Mouse (Mus musculus) lung, postnatal 14 days (tissue): ENCODE results near the gene Tbc1d19.

Experiments used
- DNase-seq: peaks from one replicate; pipeline ENCODE4 v3.0.0; 2021

The Tbc1d19 gene

GRCm38 (mm10) chr5:53920416-53920815 is 111.0 kb downstream of the Tbc1d19 start:
- DNase-seq = no peak

- DNase-seq = no peak
Observed at GRCm38 (mm10) chr5:53922149-53922904, 112.9 kb downstream of the Tbc1d19 start.

DNA sequence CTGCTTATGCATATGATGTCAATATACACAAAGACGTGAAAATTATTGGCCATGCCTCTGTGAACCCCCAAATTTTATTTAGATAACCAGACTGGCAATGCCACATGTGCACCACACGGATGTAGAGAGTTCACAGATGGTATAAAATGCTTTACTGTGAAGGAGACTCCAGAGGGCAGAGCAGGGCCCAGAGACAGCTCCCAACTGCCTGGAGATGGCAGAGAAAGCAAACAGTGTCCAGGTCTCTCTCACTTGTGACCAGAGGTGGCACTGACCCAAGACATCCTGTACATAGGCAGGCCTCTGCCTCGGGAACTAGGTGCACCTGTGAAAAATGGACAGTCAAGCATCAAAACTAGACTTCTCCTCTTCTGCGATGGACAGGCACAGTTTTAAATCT is 114.6 kb downstream of the Tbc1d19 start:
- no peak for DNase-seq

- DNase-seq = no peak
Observed at GRCm38 (mm10) chr5:53926301-53926855, 117.0 kb downstream of the Tbc1d19 start.

- no peak for DNase-seq
Observed at GRCm38 (mm10) chr5:53927886-53928285, 118.5 kb downstream of the Tbc1d19 start.

- DNase-seq = no peak
Observed at GRCm38 (mm10) chr5:53928537-53928936, 119.1 kb downstream of the Tbc1d19 start.

- DNase-seq = peak; percentile 40
Observed at GRCm38 (mm10) chr5:53929205-53929614, 119.8 kb downstream of the Tbc1d19 start.

- peak; percentile 22 for DNase-seq
Observed at GRCm38 (mm10) chr5:53929814-53930213, 120.4 kb downstream of the Tbc1d19 start.

DNA sequence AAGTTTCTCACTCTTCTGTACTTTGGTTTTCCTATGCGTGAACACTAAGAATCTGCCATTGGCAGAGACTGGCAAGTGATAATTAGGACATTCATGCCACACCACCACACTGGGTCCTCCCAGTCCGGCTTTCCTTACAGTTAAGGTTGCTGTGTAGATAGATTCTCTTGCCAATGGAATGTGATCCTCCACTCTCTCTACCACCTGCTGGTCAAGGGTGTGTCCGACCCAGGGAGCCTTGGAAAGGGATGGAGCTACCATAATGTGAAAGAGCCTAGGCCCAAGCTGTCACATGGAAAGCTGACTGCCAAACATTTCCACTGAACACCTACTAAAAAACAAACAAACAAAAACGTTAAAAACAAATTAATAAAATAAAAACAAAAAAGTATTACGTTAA is 121.6 kb downstream of the Tbc1d19 start:
- no peak for DNase-seq

DNA sequence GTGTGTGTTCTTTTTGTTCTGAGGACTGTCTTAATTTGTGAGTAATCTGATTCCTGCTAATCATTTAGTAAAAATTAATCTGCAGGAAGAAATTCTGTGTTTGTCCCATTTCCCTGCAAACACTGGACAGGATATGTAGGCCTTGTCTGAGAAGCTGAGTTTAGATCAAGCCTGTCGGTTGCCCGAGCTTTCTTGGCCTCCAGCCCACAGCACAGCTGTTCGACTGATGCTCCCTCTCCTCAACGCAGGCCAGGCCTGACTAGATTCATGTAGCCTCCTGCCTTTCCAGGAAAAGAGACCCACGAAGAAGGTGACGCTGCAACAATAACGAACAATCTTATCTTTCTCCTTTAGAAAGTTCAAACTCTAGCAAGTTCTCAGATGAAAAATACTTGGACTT is 124.2 kb downstream of the Tbc1d19 start:
- DNase-seq = peak; percentile 86

DNA sequence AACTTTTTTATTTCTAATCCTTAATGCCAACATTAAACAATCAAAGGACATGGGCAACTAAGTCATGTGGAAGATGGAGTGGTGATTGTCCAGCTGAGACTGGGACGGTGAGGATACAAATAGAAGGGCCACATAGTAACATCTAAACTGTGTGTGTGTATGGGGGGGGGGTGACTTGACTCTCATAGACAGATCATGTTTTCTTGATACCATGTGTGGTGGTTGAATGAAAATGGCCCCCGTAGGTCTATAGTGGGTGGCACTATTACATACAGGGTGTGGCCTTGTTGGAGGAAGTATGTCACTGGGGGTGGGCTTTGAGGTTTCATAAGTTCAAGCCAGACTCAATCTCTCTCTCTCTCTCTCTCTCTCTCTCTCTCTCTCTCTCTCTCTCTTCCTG is 124.6 kb downstream of the Tbc1d19 start:
- no peak for DNase-seq

DNA sequence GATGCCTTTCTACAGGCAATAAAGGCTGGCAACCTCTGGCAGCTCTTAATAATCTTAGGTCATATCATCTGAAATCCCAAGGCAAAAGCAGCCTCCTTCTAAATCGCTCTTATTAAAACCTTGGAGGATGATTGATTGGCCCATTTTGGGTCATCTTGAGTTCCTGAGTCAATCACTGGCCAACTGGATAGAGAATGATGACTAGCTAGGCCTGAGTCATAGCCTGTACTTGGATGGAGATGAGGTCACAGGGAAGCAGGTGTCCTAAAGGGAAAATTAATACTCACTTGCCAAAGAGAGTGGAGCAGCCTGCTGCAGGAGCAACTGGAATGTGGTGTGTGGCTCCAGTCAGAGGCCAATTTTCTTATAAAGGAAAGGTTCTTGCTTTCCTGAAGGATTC is 125.4 kb downstream of the Tbc1d19 start:
- no peak for DNase-seq

GRCm38 (mm10) chr5:53937187-53937586 is 127.8 kb downstream of the Tbc1d19 start:
- peak; percentile 55 for DNase-seq

DNA sequence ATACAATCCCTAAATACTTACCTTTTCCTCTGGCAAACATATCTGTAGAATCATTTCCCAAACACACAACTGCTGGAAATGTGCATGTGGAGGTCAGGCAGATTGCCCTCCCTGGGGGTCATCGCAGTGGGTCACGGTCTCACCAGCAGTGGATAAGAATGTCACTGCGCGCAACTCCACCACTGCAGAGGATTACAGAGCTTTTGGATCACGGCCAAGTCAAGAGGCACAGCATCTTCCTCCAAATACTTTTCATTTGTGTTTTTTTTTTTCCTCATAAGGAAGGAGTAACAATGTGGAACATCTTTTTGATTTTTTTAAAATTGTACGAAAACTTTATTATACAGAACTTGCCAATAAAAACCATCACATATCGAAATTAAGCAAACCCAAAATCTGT is 129.6 kb downstream of the Tbc1d19 start:
- DNase-seq = no peak

- DNase-seq = no peak
Observed at GRCm38 (mm10) chr5:53941322-53942024, 132.1 kb downstream of the Tbc1d19 start.

GRCm38 (mm10) chr5:53942332-53942731 is 132.9 kb downstream of the Tbc1d19 start:
- DNase-seq = no peak

DNA sequence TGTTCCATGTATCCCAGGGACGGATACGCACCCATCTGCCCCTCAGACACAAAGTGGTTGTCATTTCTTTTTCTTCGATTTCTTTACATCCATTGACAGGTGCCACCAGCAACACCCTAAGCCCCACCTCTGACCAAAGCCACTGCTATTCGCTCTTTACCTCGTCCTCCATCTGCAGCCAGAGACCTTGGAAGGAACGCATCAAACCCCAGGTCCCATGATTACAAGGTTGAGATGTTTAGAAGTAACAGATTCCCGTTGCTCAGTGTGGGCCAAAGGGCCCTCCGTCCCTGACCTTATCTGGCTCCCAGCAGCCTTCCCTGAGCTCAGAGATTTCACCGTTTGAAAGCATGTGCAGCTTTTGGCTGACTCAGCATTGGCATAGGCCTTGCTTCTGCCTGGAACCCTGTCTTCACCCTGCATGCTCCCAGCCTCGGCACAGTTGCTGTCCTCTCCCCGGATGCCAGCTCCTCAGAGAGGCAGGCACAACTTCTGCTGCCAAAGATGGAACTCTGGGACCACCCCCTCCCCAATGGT is 134.0 kb downstream of the Tbc1d19 start:
- no peak for DNase-seq

DNA sequence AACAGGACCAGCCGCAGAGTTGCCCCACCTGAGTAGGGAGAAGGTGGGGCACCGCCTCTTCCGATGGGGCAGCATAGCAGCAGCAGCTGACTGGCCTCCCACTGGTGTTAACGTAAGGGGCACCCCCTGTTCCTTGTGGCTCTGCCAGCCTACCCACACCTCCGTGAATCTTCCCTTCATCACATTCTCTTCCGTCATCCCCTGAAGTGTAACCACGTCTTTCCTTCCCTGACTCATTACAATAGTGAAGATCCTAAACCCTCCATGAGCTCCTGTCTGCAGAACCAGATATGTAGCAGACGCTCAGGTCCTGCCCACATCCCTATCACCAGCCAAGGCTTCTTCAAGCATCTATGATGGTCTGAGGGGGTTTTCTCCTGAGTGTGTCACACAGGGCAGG is 137.3 kb downstream of the Tbc1d19 start:
- DNase-seq = no peak

- peak; percentile 52 for DNase-seq
Observed at GRCm38 (mm10) chr5:53947549-53948183, 138.3 kb downstream of the Tbc1d19 start.

- peak; percentile 82 for DNase-seq
Observed at GRCm38 (mm10) chr5:53948606-53949266, 139.3 kb downstream of the Tbc1d19 start.

DNA sequence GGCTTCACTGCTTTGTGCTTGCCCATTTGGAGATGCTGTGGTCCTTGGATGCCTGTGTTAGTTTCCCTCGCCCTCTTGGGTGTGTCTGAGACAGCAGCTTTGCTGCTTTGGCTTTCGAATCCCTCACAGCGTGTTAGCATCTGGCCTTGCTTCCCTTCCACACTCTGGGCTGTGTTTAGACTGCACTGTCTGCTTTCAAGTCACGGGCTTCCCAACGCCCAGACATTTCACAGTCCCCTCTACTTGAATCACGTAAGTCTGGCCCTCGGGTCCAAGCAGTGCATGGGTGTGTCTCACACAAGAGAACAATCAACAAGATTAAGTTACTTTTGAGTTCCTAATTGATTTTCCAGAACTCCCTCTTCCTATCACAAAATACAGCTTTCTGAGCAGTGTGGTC is 140.8 kb downstream of the Tbc1d19 start:
- DNase-seq = peak; percentile 25

GRCm38 (mm10) chr5:53953216-53953615 is 143.8 kb downstream of the Tbc1d19 start:
- no peak for DNase-seq
